Mouse (Mus musculus): ENCODE results near the gene Prph2.

The Prph2 gene

DNA sequence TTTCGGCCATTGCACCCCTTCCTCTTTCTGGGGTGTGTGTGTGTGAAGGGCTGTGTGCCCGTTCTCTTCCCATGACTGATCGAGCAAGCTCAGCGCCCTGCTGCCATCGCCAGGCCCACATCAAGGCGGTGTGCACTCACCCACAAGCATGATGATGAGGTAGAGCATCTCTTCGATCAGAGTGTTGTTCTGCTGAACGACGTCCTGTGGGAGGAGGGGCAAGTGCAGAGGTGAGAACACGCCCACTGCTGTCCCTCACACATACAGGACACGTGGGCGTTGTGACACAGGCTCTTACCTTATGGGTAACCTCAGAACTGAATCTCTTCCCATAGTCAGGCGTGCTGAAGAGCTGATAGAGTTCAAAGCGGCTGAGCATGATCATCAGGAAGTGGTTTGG, 56.6 kb downstream of the Prph2 start:
- DNase-seq (ENCODE audit: low spot score): no peak

DNA sequence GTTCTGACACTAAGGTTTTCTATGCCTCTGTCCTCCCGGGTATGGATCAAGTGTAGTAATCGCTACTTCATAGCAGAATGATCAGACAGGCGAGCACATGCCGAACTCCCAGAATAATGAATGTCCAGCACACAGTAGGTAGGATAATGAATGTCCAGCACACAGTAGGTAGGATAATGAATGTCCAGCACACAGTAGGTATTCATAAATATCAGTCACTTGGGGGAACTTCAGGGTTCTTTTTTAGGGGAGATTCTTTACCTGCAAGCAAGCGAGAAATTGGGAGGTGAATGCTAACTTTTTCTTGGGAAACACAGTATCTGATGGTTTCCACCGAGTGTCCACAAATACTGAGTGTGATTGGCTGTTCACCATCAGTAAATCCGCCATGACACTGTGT, 62.3 kb downstream of the Prph2 start:
- no peak for DNase-seq (ENCODE audit: low spot score)

Data from testis, postnatal 10 days (tissue).